Mouse (Mus musculus) ES-E14 (cell line): ENCODE results near the gene Dpyd. TPM values are rescaled to one million over a fixed set of nuclear protein-coding genes. Genes with fewer than 3 reads are reported as not detected.

Experiments
- DNase-seq: peaks from one replicate; pipeline ENCODE4 v3.0.0-alpha.2; 2013; ENCODE audit warnings: low read depth, low spot score
- H3K27ac ChIP-seq: 2 replicates; pipeline ENCODE4 v1.5.1; 2012; ENCODE audit warnings: low read depth, mild to moderate bottlenecking, low read length, moderate library complexity, mixed read lengths; ENCODE audit not compliant: poor library complexity, insufficient read depth, severe bottlenecking
- H3K36me3 ChIP-seq: 2 replicates; pipeline ENCODE4 v1.6.1; 2012; ENCODE audit warnings: mild to moderate bottlenecking, low read length, moderate library complexity, mixed read lengths; ENCODE audit not compliant: control insufficient read depth, poor library complexity, insufficient read depth, severe bottlenecking
- H3K4me1 ChIP-seq, 2 experiments: fragments of 150-350 bp in 1 of 2; sonication (generic) in 1 of 2; 2 replicates each; pipeline ENCODE4 v1.6.1; 2012; ENCODE audit warnings: low read length in 2 of 2, mild to moderate bottlenecking in 1 of 2, mixed read lengths in 1 of 2; ENCODE audit not compliant: control insufficient read depth in 2 of 2, insufficient read depth in 2 of 2, poor library complexity in 1 of 2
- H3K4me3 ChIP-seq, 2 experiments: fragments of 150-350 bp in 1 of 2; sonication (generic) in 1 of 2; 2 replicates each; pipeline ENCODE4 v1.5.1; 2012; ENCODE audit warnings: low read length in 2 of 2, low read depth in 1 of 2, mild to moderate bottlenecking in 1 of 2, mixed read lengths in 1 of 2; ENCODE audit not compliant: insufficient read depth in 1 of 2, poor library complexity in 1 of 2, severe bottlenecking in 1 of 2
- H3K9ac ChIP-seq: 2 replicates; pipeline ENCODE4 v1.6.1; 2012; ENCODE audit warnings: low read depth, mild to moderate bottlenecking, low read length, mixed read lengths; ENCODE audit not compliant: poor library complexity, insufficient read depth, severe bottlenecking
- H3K9me3 ChIP-seq: fragments of 150-350 bp; sonication (generic); 2 replicates; pipeline ENCODE4 v1.6.1; 2012; ENCODE audit warnings: low read depth, mild to moderate bottlenecking, low read length; ENCODE audit not compliant: control insufficient read depth, insufficient read depth
- CHD2 ChIP-seq: IDR thresholded peaks from 2 replicates; pipeline ENCODE4 v1.6.1; 2014; ENCODE audit warnings: mild to moderate bottlenecking, low read depth, low read length, inconsistent platforms
- HCFC1 ChIP-seq: IDR thresholded peaks from 2 replicates; pipeline ENCODE4 v1.6.1; 2012; ENCODE audit warnings: low read length, inconsistent platforms, borderline replicate concordance; ENCODE audit not compliant: insufficient read depth
- MAFK ChIP-seq: IDR thresholded peaks from 2 replicates; pipeline ENCODE4 v1.6.1; 2014; ENCODE audit warnings: mild to moderate bottlenecking, low read depth, low read length, inconsistent platforms; ENCODE audit not compliant: insufficient read depth
- ZC3H11A ChIP-seq: IDR thresholded peaks from 2 replicates; pipeline ENCODE4 v1.6.1; 2012; ENCODE audit warnings: low read depth, mild to moderate bottlenecking, inconsistent platforms, low read length, borderline replicate concordance
- ZNF384 ChIP-seq: IDR thresholded peaks from 2 replicates; pipeline ENCODE4 v1.6.1; 2012; ENCODE audit warnings: low read depth, low read length, inconsistent platforms
- in situ Hi-C, 2 experiments: fragments of 600-800 bp; cut with MboI; formaldehyde crosslinking; loops; one replicate each; pipeline ENCODE4 v1.15.1; 2025; ENCODE audit warnings: low sequenced_read_pairs in 2 of 2, inconsistent platforms in 1 of 2; ENCODE audit not compliant: unreplicated experiment in 2 of 2
- total RNA-seq: library from RNA; depleted of rRNA; stranded (reverse); fragments of 300-350 nt; gene quantifications from 2 replicates; pipeline ENCODE4 v1.2.3, GENCODE M21; 2012

Dpyd gene
- total RNA-seq, 1 experiment = 0.13 TPM

GRCm38 (mm10) chr3:119042611-119043010 is 480.7 kb downstream of the Dpyd start:
- in situ Hi-C loops = no loop called here
- TF ChIP-seq HCFC1 (no peak), MAFK (no peak), ZC3H11A (no peak), CHD2 (no peak), ZNF384 (no peak)
- DNase-seq = no peak

GRCm38 (mm10) chr3:119056144-119056543 is 494.2 kb downstream of the Dpyd start:
- TF ChIP-seq MAFK (no peak), CHD2 (no peak), ZNF384 (no peak), ZC3H11A (no peak), HCFC1 (no peak)
- Histone ChIP-seq H3K4me3 (no peak overlapping the region), H3K9me3 (no peaks in the 10 kb centered on the region), H3K36me3 (no peaks in the 10 kb centered on the region), H3K27ac (no peak overlapping the region), H3K9ac (no peak overlapping the region), H3K4me1 (no peaks in the 10 kb centered on the region)
- no peak for DNase-seq
- in situ Hi-C loops = no loop called here

More at GRCm38 (mm10) chr3:119042611-119043010, 480.7 kb downstream of the Dpyd start:
- no peaks in the 10 kb centered on the region for H3K36me3 ChIP-seq
- no peaks in the 10 kb centered on the region for H3K4me1 ChIP-seq
- H3K27ac ChIP-seq = no peak overlapping the region
- H3K4me3 ChIP-seq = no peak overlapping the region
- H3K9me3 ChIP-seq = no peaks in the 10 kb centered on the region
- no peak overlapping the region for H3K9ac ChIP-seq

GRCm38 (mm10) chr3:119063214-119063613 is 501.3 kb downstream of the Dpyd start:
- Histone ChIP-seq H3K9ac (no peak overlapping the region), H3K9me3 (no peaks in the 10 kb centered on the region), H3K4me1 (no peaks in the 10 kb centered on the region), H3K36me3 (no peaks in the 10 kb centered on the region), H3K4me3 (no peak overlapping the region), H3K27ac (no peak overlapping the region)
- no peak for DNase-seq
- TF ChIP-seq ZC3H11A (no peak), CHD2 (no peak), HCFC1 (no peak), ZNF384 (no peak), MAFK (no peak)
- in situ Hi-C loops = no loop called here

GRCm38 (mm10) chr3:119063642-119064041 is 501.7 kb downstream of the Dpyd start:
- Histone ChIP-seq H3K9ac (no peak overlapping the region), H3K4me1 (no peaks in the 10 kb centered on the region), H3K27ac (no peak overlapping the region), H3K9me3 (no peaks in the 10 kb centered on the region), H3K4me3 (no peak overlapping the region), H3K36me3 (no peaks in the 10 kb centered on the region)
- TF ChIP-seq HCFC1 (no peak), MAFK (no peak), ZNF384 (no peak), CHD2 (no peak), ZC3H11A (no peak)
- no peak for DNase-seq
- in situ Hi-C loops = no loop called here

- Histone ChIP-seq H3K9me3 (no peaks in the 10 kb centered on the region), H3K4me1 (no peaks in the 10 kb centered on the region), H3K36me3 (no peaks in the 10 kb centered on the region), H3K4me3 (no peak overlapping the region), H3K9ac (no peak overlapping the region), H3K27ac (no peak overlapping the region)
- in situ Hi-C loops = no loop called here
- TF ChIP-seq CHD2 = no peak
- no peak for DNase-seq
Measured at GRCm38 (mm10) chr3:119064746-119065145, 502.8 kb downstream of the Dpyd start.
